Mouse (Mus musculus) embryo, embryonic 11.5 days (tissue): ENCODE measurements around the gene Nme8.

Experiments used
- DNase-seq: peaks from one replicate; pipeline ENCODE4 v3.0.0-alpha.2; 2012; ENCODE audit warnings: low read depth, low spot score

Nme8 gene

DNA sequence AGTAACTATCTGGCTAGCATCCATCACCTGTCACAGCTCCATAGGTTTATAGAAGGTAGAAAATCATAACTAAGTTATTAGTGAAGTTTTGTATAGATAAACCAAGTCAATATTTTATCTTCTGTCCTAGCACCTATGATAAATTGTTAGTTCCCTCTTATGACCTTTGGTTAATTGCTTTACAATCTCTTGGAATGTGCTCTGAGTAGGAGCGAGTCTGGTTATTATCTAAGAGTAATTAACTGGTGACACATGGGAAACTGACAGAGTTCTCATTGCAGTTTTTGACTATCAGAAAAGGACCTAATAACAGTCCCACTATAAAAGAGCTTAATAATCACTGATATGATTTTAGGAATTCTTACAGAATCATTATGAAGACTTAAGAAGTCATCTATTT is 54.1 kb downstream of the Nme8 start:
- no peak for DNase-seq

DNA sequence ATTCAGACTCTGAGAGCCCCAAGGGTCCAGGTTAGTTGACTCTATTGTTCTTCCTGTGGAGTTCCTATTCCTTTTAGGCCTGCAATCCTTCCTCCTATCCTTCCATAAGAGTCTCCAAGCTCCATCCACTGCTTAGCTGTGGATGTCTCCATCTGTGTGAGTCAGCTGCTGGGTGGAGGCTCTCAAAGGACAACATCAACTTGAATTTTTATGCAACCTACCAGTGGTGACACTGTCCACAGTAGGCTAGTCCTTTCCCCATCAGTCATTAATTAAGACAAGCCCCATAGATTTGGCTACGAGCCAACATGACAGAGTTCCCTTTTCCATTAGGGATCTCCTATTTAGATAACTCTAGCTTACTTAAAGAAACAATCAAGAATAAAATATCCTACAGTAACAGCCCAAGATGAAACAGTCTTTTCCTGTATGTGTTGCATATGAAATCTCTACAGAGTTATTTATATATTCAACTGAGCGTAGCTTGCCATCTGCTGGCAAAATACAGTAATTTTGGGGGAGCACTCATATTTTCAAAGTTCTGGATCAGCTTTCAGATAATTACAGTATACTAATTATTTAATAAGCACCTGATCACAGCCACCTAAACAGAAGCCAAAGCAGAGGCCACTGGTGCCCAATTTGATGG is 57.3 kb downstream of the Nme8 start:
- no peak for DNase-seq

GRCm38 (mm10) chr13:19636131-19636530 is 61.5 kb downstream of the Nme8 start:
- DNase-seq, result no peak

DNA sequence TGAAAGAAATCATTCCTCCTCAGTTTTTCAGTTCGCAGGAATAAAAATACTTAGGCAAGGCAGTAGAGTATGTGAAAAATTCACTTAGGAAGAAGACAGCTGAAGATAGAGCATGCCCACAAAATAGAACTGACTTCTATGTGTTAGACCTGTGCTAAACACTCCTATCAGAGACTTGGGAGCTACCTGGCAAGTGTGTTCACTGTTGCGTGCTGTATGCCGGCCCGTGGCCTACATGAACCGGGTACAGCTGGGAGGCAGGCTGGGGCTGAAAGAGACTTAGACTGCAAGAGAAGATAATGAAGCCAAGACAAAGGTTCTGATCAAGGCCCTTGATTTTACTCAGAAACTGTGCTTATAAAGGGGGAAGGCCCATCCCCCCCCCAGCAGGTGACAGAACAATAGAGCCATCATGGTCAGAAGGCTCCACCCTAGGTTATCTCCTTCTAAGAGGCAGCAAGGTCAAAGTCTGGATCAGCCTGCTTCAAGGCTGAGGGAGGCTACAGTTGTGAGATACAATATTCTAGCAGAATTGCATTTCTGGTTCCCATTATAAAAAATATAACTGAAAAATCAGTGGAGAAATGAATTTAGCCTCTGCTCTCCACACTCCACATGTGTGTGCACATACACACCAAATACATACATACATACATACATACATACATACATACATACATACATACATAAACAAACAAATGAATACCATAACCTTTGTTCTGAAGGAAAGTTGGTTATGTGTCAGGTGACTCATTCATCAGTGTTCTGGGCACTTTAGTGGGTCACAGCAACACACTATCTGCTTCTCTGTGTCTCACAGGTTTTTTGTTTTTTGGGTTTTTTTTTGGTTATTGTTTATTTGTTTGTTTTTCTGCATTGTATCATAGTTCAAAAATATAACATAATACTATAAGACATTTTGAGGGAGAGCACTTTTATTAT is 66.6 kb downstream of the Nme8 start:
- DNase-seq, result no peak

GRCm38 (mm10) chr13:19626473-19626872 is 71.1 kb downstream of the Nme8 start:
- DNase-seq, result no peak

GRCm38 (mm10) chr13:19624632-19625320 is 72.8 kb downstream of the Nme8 start:
- DNase-seq, result no peak

GRCm38 (mm10) chr13:19623228-19623905 is 74.2 kb downstream of the Nme8 start:
- DNase-seq, result no peak

DNA sequence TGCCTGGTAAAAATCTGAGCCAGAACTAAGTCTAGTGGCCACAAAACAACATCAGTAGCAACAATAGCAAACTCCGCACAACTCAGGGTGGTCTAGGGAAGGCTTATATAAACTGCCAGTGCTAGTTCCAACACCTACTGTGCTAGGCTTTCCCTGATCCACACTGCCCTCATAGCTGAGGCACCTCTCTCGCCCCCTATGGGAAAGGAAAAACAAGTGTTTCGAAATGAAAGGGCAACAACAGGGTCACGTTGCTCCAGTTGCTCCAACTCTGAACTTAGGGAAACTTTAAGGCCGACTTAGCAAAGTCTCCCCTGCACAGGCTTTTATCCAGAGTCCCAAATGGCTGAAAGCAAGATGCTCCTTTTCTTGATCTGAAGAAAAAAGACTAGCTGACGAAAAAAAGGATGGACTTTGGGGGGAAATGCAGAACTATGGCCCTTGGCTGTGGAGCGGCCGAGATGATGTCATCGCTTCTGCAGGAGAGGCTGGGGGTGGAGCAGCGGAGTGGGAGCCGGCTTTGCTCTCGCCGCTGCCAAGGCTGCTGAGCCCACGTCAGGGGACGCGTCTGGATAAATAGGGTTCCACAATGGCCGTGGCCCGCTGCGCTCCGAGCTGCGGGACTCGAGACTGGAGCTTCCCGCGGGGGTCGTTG is 74.9 kb downstream of the Nme8 start, which contains the start of gene Sfrp4:
Gene Sfrp4, plus strand, starts transcription at position 532 of the 655 bp plus-strand sequence.
- DNase-seq, result no peak

DNA sequence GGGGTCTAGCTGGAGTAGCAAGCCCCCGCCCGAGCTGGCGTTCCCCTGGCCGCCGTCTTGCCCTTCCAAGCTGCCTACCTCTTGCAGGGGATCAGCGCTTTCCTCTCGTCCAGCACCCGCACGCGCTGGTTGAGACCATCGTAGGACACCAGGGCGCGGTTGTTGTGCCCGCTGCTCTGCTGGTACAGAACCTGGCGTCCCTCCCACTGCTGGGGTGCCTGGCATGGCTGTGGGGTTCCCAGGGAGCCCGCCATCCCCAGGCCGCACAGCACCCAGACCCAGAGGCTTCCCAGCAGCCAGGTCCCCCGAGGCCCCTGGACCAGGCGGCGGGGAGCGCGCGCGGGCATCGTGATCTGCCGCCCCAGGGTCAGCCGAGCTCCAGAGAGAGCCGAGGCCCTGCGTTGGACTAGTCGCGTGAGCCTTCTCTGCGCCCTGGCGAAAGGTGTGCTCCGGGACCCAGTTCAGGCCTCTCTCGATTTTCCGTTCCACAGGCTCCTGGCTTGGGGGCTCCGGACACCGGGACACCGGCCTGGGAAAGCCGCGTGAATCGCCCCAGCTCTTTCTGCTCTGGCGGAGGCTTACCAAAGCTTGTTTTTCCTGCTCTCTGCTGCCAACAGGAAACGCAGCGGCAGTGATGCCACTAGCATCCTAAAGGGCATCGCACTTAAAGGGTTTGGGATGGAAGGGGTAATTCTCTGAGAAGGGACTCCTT is 78.2 kb downstream of the Nme8 start, which contains the start of gene Epdr1:
Gene Epdr1, minus strand, starts transcription at position 712 of the 712 bp plus-strand sequence.
- DNase-seq, result no peak

DNA sequence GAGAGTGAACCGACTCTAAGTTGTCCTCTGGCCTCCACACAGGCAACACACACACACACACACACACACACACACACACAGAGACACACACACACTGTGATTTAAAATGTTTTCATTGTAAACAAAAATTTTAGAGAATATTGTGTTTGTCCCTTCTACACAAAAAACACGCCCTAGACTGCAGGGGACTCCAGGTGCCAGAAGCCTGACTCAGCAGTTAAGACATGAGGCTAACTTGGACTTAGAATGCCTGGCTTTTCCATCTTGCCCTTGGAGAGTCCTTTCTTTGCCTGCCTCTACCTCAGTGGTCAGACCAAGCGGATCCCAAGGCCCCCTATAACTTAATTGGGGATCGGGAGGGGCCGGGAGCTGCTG is 78.8 kb downstream of the Nme8 start:
- DNase-seq, result no peak

DNA sequence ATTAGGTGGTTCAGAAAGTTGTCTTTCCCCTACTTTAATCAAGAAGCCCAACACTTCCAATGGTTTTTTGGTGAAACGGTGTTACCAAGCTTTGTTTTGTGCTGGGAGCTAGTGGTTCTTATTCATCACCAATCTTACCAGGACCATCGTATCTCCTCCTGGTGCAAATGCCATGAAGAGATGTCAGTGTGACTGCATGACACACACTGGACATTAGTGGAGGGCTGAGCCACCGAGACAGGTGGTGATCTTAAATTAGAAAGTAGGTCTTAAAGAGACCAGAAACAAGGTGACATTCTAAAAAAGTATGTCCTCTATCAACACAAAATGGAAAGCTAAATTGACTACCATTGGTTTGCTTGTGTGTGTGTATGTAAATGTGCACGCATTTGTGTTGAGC is 79.5 kb downstream of the Nme8 start:
- DNase-seq, result no peak

- no peak for DNase-seq
These were observed 83.3 kb downstream of the Nme8 start for GRCm38 (mm10) chr13:19614311-19614710.

DNA sequence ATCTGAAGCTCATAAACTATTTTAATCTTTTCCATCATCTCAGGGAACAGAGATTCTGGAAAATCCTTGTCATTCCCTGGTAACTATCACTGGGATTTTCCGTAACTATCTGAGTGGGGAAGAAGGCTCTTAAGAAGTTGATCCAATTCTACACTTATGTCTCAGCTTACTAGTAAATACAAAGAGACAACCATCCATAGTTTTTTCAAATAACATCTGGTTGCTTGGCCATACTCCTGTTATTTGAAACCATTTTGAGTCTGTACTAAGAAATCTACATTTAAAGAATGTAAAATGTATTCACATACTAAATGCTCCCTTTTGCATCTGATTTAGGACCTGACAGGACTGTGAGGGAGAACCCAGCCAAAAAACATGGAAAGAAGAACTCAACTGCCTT is 84.2 kb downstream of the Nme8 start:
- DNase-seq, result no peak

- no peak for DNase-seq
These were observed 84.6 kb downstream of the Nme8 start for GRCm38 (mm10) chr13:19612963-19613362.

DNA sequence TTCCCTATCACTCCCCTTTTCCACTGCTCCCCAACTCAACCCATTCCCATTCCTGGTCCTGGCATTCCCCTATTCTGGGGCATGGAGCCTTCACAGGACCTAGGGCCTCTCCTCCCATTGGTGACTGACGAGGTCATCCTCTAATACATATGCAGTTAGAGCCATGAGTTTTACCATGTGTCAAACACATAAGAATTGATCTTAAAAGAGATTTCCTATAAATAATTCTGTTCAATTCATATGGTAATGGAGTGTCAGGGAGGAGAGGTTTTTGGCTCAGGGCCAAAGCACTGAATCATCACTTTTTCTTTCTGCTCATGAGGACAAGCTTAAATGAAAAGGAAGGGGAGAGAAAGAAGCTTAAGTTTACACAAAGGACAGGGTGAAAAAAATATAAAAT is 85.2 kb downstream of the Nme8 start:
- DNase-seq, result no peak

DNA sequence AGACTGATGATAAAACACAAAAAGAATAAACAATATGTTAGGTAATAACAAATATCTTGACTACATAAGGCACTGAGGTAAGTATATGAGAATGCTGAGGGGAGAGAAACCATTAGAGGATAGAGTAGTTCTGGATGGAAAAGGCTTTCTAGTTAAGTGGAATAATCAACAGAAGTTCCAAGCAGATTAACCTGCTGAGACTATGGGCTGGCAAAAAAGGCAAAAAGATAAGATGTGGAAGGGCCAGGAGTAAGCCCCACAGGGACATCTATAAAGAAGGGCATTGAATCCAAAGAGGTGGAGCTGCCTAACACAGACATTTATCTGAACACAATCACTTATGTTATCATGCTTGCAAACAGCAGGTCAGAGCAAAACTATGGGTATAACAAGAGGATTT is 89.5 kb downstream of the Nme8 start:
- no peak for DNase-seq

- no peak for DNase-seq
These were observed 92.7 kb downstream of the Nme8 start for GRCm38 (mm10) chr13:19604916-19605315.

- no peak for DNase-seq
These were observed 93.9 kb downstream of the Nme8 start for GRCm38 (mm10) chr13:19603719-19604118.

DNA sequence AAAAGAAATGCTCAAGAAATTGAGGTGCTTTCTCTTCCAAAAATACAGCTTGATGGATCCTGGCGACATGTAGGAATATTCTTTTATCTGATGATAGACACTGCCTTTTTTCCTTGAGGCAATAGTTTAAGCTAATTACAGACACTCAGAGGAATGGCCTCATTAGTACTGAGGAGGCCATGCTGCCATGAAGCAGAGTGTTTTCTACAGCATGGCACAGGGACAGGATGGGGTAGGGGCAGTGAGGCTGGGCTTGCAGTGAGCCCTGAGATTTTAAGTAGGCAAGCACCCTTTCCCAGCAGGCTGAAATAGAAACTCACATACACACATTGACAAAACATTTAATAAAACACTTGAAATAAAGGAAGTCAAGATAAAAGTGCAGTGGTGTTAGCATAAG is 95.1 kb downstream of the Nme8 start:
- no peak for DNase-seq

DNA sequence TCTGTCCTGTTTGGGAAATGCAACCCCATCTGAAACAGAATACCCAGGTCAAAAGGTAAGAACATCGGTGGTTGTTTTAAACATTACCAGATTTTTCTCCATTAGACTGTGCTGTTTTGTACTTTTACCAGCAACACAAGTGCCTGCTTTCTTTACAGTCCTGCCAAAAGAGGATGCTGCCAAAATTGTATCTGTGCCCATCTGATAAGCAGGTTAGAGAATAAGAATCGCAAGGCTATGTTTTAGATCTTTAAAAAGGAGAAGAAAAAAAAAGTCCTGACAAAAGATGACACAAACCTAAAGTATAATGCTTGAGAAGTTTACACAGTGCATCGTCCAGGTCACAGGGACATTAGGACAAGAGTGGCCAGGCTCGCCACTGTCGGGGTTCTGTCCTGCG is 98.4 kb downstream of the Nme8 start:
- no peak for DNase-seq

- no peak for DNase-seq
These were observed 102.5 kb downstream of the Nme8 start for GRCm38 (mm10) chr13:19595141-19595540.
